ENCODE assay signal across 9 mouse cellular contexts in genomic region chr10:97712687-97713086, GRCm38 (mm10). TPM values are rescaled to one million over a fixed set of nuclear protein-coding genes. Genes with fewer than 3 reads are reported as not detected.
DNase-seq lines count a peak whose midpoint lies in the region; ATAC-seq and TF ChIP-seq lines count a peak whose summit lies in the region.
"Had no signal": no experiment of that assay in that cellular context is flagged by ENCODE, and none has a peak within 500 bp of the region (broad histone marks: within the 10 kb centered on the region; RNA-seq: fewer than 3 reads in every experiment).

No protein-coding gene starts in this region.

- TF ChIP-seq POLR2A in bone marrow, adult 2 months (IDR thresholded peaks at IDR 0.05; ENCODE audit: borderline replicate concordance, control insufficient read depth, low read depth, low read length) = no peak

- no peaks in the 10 kb centered on the region for H3K27me3 ChIP-seq in kidney, embryonic 16.5 days (ENCODE audit: insufficient read depth, low read length)
- H3K27me3 ChIP-seq in forebrain, embryonic 11.5 days (ENCODE audit: control insufficient read depth, insufficient read depth, low read length) = no peaks in the 10 kb centered on the region
- no peaks in the 10 kb centered on the region for H3K27me3 ChIP-seq in neural tube, embryonic 15.5 days (replicated peaks)
- H3K27me3 ChIP-seq in heart, embryonic 12.5 days (replicated peaks) = no peaks in the 10 kb centered on the region
- H3K27me3 ChIP-seq: liver, embryonic 13.5 days had no signal

- peak; percentile 41; the same call in 1 of the 2 replicates for TF ChIP-seq CTCF in bone marrow, adult 2 months (IDR thresholded peaks at IDR 0.05; ENCODE audit: control insufficient read depth, insufficient read depth, low read length)

- WGBS in kidney, embryonic 16.5 days = 2% methylated on average over 5 of the region's 5 CpGs
- 1% methylated on average over 5 of the region's 5 CpGs for WGBS in bone marrow, adult 2 months
- WGBS in forebrain, embryonic 11.5 days = 4% methylated on average over 5 of the region's 5 CpGs
- WGBS in neural tube, embryonic 15.5 days = 3% methylated on average over 5 of the region's 5 CpGs
- 3% methylated on average over 5 of the region's 5 CpGs for WGBS in heart, embryonic 12.5 days

- H3K4me3 ChIP-seq in kidney, embryonic 16.5 days (ENCODE audit: low read length) = no peak overlapping the region
- H3K4me3 ChIP-seq in bone marrow, adult 2 months (replicated peaks; ENCODE audit: control insufficient read depth, low read depth, low read length) = no peak overlapping the region
- H3K4me3 ChIP-seq in forebrain, embryonic 11.5 days (ENCODE audit: low read depth, low read length) = no peak overlapping the region
- H3K4me3 ChIP-seq in neural tube, embryonic 15.5 days (replicated peaks) = no peak overlapping the region
- no peak overlapping the region for H3K4me3 ChIP-seq in heart, embryonic 12.5 days
- H3K4me3 ChIP-seq: liver, embryonic 13.5 days had no signal

- H3K9me3 ChIP-seq in kidney, embryonic 16.5 days (ENCODE audit: low read length) = no peaks in the 10 kb centered on the region
- H3K9me3 ChIP-seq in forebrain, embryonic 11.5 days (ENCODE audit: control insufficient read depth, low read length) = no peaks in the 10 kb centered on the region
- no peaks in the 10 kb centered on the region for H3K9me3 ChIP-seq in neural tube, embryonic 15.5 days (replicated peaks)
- H3K9me3 ChIP-seq in heart, embryonic 12.5 days (replicated peaks) = no peaks in the 10 kb centered on the region
- H3K9me3 ChIP-seq: liver, embryonic 13.5 days had no signal

- intact Hi-C loops in left cerebral cortex, postnatal 4 days (cut with DNase I) = loop anchor here (10.0 kb wide), 1 partner anchor 1372 kb away; no protein-coding TSS in a partner anchor

- H3K4me1 ChIP-seq in kidney, embryonic 16.5 days (ENCODE audit: insufficient read depth, low read length) = no peaks in the 10 kb centered on the region
- no peaks in the 10 kb centered on the region for H3K4me1 ChIP-seq in bone marrow, adult 2 months (ENCODE audit: control insufficient read depth, insufficient read depth, low read length)
- H3K4me1 ChIP-seq in forebrain, embryonic 11.5 days (replicated peaks; ENCODE audit: control insufficient read depth, insufficient read depth, low read length) = no peaks in the 10 kb centered on the region
- H3K4me1 ChIP-seq in neural tube, embryonic 15.5 days = no peaks in the 10 kb centered on the region
- peaks cover 9% of the 10 kb centered on the region; the same call in 1 of the 2 replicates for H3K4me1 ChIP-seq in heart, embryonic 12.5 days (replicated peaks)
- H3K4me1 ChIP-seq: liver, embryonic 13.5 days had no signal

- H3K36me3 ChIP-seq in kidney, embryonic 16.5 days (ENCODE audit: insufficient read depth, low read length) = no peaks in the 10 kb centered on the region
- no peaks in the 10 kb centered on the region for H3K36me3 ChIP-seq in forebrain, embryonic 11.5 days (ENCODE audit: control insufficient read depth, insufficient read depth, low read length)
- no peaks in the 10 kb centered on the region for H3K36me3 ChIP-seq in neural tube, embryonic 15.5 days
- no peaks in the 10 kb centered on the region for H3K36me3 ChIP-seq in heart, embryonic 12.5 days
- H3K36me3 ChIP-seq: liver, embryonic 13.5 days had no signal

- no peak overlapping the region for H3K9ac ChIP-seq in kidney, embryonic 16.5 days (replicated peaks; ENCODE audit: low read length)
- H3K9ac ChIP-seq in forebrain, embryonic 11.5 days (ENCODE audit: low read length) = no peak overlapping the region
- H3K9ac ChIP-seq in neural tube, embryonic 15.5 days (replicated peaks) = no peak overlapping the region
- no peak overlapping the region for H3K9ac ChIP-seq in heart, embryonic 12.5 days
- H3K9ac ChIP-seq: liver, embryonic 13.5 days had no signal

- H3K27ac ChIP-seq in kidney, embryonic 16.5 days (ENCODE audit: low read length) = no peak overlapping the region
- H3K27ac ChIP-seq in bone marrow, adult 2 months (ENCODE audit: control insufficient read depth, insufficient read depth, low read depth, low read length, poor library complexity) = no peak overlapping the region
- no peak overlapping the region for H3K27ac ChIP-seq in forebrain, embryonic 11.5 days (ENCODE audit: low read depth, low read length)
- no peak overlapping the region for H3K27ac ChIP-seq in neural tube, embryonic 15.5 days (replicated peaks)
- H3K27ac ChIP-seq in heart, embryonic 12.5 days (ENCODE audit: poor library complexity, severe bottlenecking) = no peak overlapping the region
- H3K27ac ChIP-seq: liver, embryonic 13.5 days had no signal

- DNase-seq in kidney, adult 9 months = peak; percentile 17
- DNase-seq in CD4-positive, CD25-positive, alpha-beta regulatory T cell, adult 2 months (ENCODE audit: low read depth, low spot score) = peak; percentile 55
- DNase-seq in forebrain, embryonic 11.5 days (ENCODE audit: low spot score) = peak; percentile 66
- peak; percentile 18 for DNase-seq in left cerebral cortex, postnatal 4 days
- DNase-seq: liver, embryonic 13.5 days had no signal

- no peak for ATAC-seq in kidney, embryonic 16.5 days (ENCODE audit: low FRiP score, low TSS enrichment)
- peak; percentile 64; the same call in 1 of the 2 replicates for ATAC-seq in forebrain, embryonic 11.5 days (replicated peaks; ENCODE audit: low FRiP score)
- peak; percentile 65 for ATAC-seq in neural tube, embryonic 15.5 days (ENCODE audit: low FRiP score)
- no peak for ATAC-seq in heart, embryonic 12.5 days (ENCODE audit: insufficient number of reproducible peaks, low FRiP score)

- no peak overlapping the region for H3K4me2 ChIP-seq in kidney, embryonic 16.5 days (replicated peaks; ENCODE audit: low read depth, low read length)
- no peak overlapping the region for H3K4me2 ChIP-seq in forebrain, embryonic 11.5 days (ENCODE audit: low read depth, low read length, severe bottlenecking)
- H3K4me2 ChIP-seq in neural tube, embryonic 15.5 days = no peak overlapping the region
- H3K4me2 ChIP-seq in heart, embryonic 12.5 days = no peak overlapping the region
- H3K4me2 ChIP-seq: liver, embryonic 13.5 days had no signal

RNA-seq across cellular contexts. Expression of gene C030005K15Rik, which starts 13.9 kb away (rescaled TPM):
- not detected in 2 replicates for polyA plus RNA-seq in kidney, embryonic 16.5 days (2015; fragmentation: Nextera tagmentation; extraction: Ambion mirVana)
- not detected in 2 replicates for polyA plus RNA-seq in bone marrow, adult 2 months (2011; ENCODE audit: insufficient read depth, insufficient read length, low replicate concordance, missing spikeins)
- not detected in 2 replicates for polyA plus RNA-seq in forebrain, embryonic 11.5 days (2014; fragmentation: Nextera tagmentation; extraction: Ambion mirVana)
- under 1 TPM in 1 of 2 experiments, not detected in 1; 0.18 TPM for total RNA-seq in left cerebral cortex, postnatal 4 days (2021)
- not detected in 2 replicates for polyA plus RNA-seq in neural tube, embryonic 15.5 days (2015; fragmentation: Nextera tagmentation; extraction: Ambion mirVana)
- not detected in 2 replicates for polyA plus RNA-seq in heart, embryonic 12.5 days (2016; fragmentation: Nextera tagmentation; extraction: Ambion mirVana)
- polyA plus RNA-seq: liver, embryonic 13.5 days had no signal

RNA-seq across cellular contexts. Expression of gene Ccer1, which starts 19.8 kb away (rescaled TPM):
- polyA plus RNA-seq in kidney, embryonic 16.5 days (2015; fragmentation: Nextera tagmentation; extraction: Ambion mirVana) = not detected in 2 replicates
- not detected in 2 replicates for polyA plus RNA-seq in bone marrow, adult 2 months (2011; ENCODE audit: insufficient read depth, insufficient read length, low replicate concordance, missing spikeins)
- polyA plus RNA-seq in forebrain, embryonic 11.5 days (2014; fragmentation: Nextera tagmentation; extraction: Ambion mirVana) = not detected in 2 replicates
- total RNA-seq in left cerebral cortex, postnatal 4 days (2021) = not detected
- polyA plus RNA-seq in neural tube, embryonic 15.5 days (2015; fragmentation: Nextera tagmentation; extraction: Ambion mirVana) = not detected in 2 replicates
- not detected in 2 replicates for polyA plus RNA-seq in heart, embryonic 12.5 days (2016; fragmentation: Nextera tagmentation; extraction: Ambion mirVana)
- polyA plus RNA-seq: liver, embryonic 13.5 days had no signal

Comparison
In these comparisons a context has a peak if more than half of its experiments do, and no peak if none do; other contexts are left out.
1. ATAC-seq: peak in forebrain, embryonic 11.5 days (single experiment) and neural tube, embryonic 15.5 days (single experiment); none in kidney, embryonic 16.5 days (single experiment) and heart, embryonic 12.5 days (single experiment).
2. Peak in every context shown above with its lines, with median percentiles within 50 percentile points of each other: DNase-seq.